Mouse (Mus musculus): Measurements from ENCODE around the gene Timm9.

Gene Timm9

DNA sequence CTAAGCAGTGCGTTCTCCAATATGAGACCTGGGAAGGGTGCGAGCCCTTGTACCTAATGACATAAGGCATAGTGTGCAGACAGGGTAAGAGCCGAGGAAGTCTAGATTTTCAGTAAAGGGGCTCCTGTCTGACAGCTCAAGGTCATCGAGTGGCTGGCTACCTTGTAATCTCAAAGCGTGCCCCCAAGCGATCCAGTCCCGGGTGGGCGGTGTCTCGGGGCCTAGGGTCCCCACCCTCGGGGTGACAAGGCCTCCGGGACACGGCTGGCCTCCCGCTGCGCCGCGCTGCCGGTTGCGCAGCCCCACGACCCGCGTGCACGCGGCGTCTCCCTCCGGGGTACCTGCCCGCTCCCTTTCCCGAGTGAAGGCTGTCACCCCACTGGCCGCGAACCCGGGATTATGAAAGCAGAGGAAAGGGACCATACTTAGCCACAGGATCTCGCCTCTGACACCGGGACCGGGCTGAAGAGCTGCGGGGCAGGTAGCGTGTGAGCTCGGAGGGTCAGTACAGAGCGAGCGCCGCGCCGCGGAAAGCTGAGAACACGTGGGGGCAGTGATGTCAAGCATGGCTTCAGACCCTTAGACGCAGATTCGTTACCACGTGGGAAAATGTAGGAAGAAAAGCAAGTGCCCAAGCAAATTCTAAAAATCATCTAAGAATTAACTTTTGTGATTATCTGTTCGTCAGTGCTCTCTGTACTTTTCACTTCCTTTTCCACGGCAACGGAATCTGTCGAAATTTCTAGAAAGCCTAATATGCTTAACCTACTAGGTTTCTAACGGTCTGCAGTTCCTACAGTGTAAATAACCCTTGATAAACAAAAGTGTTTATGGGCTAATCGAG is at the start of gene Timm9, which contains the start of gene 2700049A03Rik:
Timm9 (minus strand) TSS at position 555 of the 844 bp plus-strand sequence.
2700049A03Rik (plus strand) TSS at position 719 of the 844 bp plus-strand sequence.
- DNase-seq (ENCODE audit: low read depth): peak; percentile 86

DNA sequence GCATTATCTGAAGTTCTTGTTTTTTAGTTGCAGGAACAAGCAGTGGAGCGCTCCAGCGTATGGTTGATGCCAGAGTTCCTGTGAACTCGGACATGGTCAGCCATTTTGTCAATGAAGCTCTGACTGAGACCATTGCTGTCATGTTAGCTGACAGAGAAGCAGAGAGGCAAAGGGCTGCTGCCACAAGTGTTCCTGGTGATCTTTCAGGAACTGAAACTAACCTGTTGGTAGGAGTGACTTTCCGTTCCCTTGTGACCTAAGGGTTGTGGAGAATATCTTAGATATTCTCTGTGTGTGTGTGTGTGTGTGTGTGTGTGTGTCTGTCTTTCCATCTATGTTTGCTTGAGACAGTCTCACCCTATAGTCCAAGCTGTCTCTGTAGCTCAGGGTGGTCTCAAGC is 47.9 kb upstream of the Timm9 start:
- no peak for DNase-seq (ENCODE audit: low read depth)

DNA sequence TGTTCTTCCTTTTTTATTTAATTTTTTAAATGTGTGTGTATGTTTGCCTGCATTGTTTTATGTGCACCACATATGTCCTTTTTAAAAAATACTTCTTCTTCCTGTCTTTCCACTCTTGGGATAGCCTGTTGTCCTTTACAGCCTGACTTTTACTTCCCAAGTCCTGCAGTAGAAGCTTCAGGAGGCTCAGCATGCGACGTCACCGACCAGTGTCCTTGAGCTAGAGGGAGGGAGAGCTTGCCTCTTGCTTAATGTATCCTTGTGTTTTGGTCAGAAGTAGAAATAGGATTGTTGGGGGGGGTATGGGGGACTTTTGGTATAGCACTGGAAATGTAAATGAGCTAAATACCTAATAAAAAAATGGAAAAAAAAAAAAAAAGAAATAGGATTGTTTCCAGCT is 47.3 kb upstream of the Timm9 start:
- DNase-seq (ENCODE audit: low read depth): no peak

DNA sequence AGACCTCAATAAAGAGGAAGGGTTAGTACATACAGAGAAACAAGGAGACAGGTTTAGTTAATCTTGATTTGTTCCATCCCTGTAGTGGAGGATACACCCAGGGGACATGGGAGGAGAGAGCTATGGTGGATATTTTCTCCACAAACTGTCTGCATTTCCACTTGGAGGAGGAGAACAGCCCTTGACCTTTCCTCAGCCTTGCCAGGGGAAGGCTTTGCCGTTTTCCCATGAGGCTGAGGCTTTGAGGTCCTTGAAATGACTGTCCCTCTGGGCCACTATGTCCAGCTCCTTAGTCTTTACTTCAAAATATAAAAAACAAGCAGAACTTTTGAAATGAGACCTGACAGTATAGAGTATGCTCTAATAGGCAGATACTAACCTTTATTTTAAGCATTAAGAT is 33.4 kb upstream of the Timm9 start:
- no peak for DNase-seq (ENCODE audit: low read depth)

DNA sequence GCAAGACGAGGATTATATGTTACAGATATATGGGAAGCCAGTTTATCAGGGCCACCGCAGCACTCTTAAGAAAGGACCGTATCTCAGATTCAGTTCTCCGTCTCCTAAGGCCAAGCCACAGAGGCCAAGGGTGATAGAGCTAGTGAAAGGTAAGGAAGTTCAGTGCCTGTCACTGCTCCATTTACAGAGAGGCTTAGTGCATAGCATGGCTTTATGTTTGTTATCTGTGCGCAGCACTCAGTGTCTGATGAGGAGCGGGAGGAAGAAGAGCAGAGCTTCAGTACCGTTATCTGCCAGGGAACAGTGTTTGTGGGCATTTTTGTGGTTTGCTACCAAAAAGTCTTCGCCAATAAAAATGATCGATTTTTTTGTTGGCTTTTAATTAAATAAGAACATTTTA is 27.9 kb upstream of the Timm9 start:
- DNase-seq (ENCODE audit: low read depth): no peak

DNA sequence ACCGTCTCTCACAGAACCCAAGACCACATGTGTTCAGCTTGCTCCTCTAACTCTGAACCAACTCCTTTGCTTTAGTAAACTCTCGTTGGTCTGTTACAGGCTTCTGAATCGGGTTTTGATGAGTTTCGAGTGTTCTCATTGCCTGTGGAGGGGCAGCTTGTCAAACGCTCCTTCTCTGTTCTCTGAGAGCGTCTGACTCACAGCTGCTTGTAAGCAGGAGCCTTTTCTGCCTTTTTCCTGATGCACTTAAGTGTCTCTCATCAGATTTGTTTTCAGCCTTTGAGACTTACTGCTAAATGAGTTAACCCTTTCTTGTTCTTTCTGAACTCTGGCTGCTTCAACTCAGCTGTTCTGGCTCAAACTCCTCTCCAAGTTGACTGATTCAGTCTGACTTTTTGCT is 21.5 kb upstream of the Timm9 start:
- DNase-seq (ENCODE audit: low read depth): no peak

DNA sequence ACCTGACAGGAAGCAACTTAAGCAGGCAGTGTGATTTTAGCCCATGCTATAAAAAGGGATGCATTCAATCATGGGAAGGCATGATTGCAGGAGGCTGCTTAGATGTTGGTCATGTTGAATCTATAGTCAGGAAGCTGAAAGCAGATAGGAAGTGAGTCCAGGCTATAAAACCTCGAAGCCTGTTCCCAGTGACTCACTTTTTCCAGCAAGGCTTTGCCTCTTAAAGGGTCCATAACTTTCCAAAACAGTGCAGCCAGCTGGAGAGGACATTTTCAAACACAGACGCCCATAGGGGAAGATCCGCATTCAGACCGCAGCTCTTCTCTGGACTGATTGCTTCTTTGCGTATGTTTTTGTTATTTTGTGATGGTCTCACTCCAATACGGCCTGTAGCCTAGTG is 18.5 kb upstream of the Timm9 start:
- DNase-seq (ENCODE audit: low read depth): peak; percentile 19

DNA sequence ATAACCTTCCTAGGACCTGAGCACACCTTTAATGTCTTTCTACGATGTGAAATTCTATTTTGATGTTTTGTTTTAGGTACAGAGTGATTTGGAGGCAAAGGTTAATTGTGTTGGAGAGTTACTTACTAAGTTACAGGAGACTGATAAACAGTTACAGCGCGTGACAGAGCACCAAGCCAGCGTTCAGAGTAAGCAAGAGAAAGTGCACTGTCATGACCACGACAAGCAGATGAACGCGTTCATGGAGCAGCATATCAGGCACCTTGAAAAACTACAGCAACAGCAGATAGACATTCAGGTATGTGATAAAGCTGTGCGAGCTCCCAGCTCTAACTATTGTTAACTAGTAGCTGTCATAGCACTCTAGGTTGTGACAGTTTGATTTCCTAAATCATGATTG is 13.7 kb upstream of the Timm9 start:
- DNase-seq (ENCODE audit: low read depth): no peak

DNA sequence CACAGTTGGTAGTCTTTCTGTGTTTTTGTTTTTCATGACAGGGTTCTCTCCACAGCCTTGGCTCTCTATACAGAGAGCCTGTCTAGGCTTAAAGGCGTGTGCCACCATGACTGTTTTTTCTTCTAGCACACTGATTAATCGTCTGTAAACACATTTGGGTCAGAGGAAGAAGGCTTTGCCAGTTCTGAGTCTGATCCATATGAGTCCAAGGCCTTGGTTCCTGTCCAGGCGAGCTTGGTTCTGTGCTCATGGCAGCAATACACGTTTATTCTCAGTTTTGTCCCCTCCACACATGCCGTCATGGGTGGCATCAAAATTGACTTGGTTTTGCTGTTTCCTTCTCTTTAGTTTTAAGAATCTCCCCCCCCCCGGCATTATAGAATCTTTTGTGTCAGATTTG is 13.0 kb upstream of the Timm9 start:
- no peak for DNase-seq (ENCODE audit: low read depth)

DNA sequence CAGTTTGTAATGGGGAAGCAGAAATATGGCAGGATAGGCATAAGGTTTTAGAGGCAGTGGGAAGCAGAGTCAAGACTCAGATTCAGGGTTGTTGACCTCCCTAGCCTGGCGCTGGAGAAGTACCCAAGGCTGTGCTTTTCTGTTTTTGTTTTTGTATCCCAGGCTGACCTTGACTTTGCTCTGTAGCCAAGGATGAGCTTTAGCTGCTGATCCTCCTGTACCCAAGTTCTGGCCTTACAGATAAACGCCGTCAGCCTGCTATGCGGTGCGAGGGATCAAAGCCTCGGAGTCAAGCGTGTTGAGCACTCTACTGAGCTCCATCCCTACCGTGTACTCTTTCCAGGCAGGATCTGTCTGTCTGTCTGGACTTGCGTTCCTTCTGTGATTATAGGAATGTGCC is 12.3 kb upstream of the Timm9 start:
- no peak for DNase-seq (ENCODE audit: low read depth)

DNA sequence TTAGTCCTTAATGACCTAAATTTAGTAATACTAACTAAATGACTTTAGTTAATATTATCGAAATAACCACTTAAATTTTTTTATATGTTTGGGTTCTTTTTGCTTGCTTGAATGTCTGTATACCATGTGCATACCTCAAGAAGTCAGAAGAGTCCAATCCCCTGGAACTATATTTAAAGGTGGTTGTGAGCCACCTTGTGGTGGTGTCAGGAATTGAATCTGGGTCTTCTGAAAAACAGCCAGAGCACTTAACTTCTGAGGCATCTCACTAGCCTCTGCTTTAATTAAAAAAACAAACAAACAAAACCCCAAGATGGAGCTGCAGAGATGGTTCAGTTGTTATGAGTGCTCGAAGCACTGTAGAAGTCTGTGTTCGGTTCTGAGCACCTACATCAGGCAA is 11.2 kb upstream of the Timm9 start:
- peak; percentile 75 for DNase-seq (ENCODE audit: low read depth)

DNA sequence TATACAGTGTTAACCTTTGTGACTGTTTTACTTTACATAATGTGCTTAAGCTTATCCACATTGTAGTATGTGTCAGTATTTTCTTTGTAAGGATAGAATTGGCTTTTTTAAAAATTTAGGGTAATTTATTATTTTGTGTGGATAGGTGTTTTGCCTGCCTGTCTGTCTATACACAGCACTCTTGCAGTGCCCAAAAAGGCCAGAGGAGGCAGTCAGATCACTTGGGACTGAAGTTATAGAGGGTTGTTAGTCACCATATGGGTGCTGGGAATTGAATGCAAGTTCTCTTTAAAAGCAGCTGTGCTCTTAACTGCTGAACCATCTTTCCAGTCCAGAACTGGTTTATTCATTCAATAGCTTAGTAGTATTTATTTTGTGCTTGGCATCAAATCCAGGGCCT is 4.7 kb upstream of the Timm9 start:
- DNase-seq (ENCODE audit: low read depth): peak; percentile 12

DNA sequence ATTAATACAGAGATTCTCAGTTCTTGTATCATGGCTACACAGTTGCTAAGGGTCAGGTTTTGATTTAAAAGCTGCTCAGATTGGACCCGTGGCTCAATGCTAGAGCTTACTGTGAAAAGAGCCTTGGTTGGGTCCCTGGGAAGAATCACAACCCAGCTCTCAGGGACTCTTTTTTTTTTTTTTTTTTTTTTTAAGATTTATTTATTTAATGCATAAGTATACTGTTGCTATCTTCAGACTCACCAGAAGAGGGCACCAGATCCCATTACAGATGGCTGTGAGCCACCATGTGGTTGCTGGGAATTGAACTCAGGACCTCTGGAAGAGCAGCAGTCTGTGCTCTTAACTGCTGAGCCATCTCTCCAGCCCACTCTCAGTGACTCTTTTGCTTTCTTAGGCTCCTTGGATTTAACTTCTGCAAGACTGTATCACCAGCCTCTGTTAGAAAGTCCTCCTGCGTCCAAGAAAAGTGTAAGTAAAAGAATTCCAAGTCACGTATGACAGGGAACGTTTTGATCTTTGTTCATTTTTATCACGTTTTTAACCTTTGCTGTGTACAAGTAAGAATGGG is 2.9 kb upstream of the Timm9 start:
- no peak for DNase-seq (ENCODE audit: low read depth)

DNA sequence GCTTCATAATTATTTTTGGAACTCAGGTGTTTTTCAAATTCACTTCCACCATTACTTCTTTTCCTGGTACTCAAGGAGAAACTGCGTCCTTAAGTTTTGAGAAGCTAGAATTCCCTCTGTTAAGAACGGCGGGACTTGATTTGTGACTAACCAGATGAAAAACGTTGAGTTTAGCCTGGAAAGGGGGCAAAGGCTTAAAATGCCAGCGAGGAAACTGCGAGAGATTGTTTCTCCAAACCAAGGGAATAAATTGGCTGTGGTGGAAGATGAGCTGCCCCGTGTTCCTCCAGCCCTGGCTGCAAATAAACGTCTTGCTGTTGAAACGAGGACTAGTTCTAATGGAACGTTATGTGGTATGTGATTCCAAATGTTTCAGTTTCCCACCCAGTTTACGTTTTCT is 1.2 kb upstream of the Timm9 start:
- no peak for DNase-seq (ENCODE audit: low read depth)

DNA sequence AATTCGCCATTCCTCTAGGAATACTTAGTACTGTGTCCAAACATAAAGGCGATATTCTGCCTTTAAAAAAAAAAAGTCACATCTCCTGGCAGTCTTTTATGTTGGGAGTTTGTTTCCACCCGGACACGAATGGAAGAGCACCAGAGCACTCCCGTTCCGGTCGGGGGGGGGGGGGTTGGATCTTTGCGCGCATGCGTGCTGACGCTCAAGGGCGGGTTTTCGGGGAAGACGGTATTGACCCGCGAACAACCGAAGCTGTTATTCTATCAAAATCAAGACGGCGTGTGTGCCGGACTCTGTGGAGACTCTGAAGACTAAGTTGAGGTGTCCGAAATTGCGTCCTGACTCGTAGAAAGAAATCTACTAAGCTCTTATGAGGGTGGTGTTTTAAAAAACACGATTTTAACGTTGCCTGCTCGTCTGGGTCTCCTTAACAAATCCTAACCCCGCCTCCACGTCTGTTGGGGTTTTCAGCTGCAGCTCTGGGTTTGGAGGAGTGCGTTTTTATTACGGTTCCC is 549 bp upstream of the Timm9 start:
- DNase-seq (ENCODE audit: low read depth): peak; percentile 96

DNA sequence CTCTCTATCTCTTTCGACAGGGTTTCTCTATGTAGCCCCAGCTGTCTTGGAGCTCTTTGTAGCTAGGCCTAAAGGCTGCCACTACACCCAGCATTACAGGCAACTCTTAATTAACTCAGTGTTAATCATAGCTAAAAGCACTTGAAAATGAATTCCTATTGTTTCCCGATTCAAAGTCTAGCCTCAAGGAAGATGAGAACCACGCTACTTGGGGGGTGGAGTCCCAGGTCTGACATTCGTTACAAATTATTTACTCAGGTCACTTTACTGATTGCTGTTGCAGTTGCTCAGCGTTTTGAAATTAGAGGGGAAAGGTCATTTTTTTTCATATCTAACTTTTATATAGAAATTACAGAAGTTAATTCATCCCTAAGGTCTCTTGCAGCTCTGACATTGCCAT is 903 bp downstream of the Timm9 start:
- DNase-seq (ENCODE audit: low read depth): no peak

DNA sequence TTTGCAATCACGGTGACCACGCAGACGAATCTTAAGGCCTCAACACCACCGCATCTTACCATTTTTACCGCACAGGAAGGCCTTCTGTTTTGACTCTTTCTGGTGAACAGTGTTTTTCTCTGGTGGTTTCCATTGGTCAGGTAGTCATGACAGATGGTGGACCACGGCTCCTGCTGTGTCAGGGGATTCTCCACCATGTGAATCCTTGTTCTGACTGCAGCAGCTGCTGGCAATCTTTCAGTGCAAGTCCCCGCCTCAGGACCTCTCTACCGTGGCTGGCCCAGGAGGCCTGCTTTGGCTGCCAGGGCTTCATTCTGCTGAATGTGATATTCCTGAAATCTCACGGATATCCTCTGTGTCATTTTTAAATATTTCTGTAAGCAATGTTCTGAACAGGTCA is 13.2 kb downstream of the Timm9 start:
- no peak for DNase-seq (ENCODE audit: low read depth)

DNA sequence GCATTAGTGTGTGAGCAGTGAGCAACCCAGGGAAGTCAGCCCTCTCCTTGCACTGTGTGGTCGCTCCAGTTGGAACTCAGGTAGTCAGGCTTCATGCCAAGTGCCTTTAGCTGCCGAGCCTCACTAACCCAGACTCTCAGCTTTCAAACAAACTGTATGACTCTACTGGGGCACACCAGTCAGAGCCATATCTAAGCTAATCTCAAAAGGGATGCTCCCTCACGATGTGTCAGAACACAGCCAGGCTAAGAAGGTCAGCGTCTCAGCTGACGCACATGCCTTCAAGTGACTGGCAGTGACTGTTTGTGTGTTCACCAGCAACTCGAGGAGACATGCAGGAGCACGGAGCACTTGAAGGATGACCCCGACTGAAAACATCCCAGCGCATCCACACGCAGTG is 13.8 kb downstream of the Timm9 start:
- no peak for DNase-seq (ENCODE audit: low read depth)

DNA sequence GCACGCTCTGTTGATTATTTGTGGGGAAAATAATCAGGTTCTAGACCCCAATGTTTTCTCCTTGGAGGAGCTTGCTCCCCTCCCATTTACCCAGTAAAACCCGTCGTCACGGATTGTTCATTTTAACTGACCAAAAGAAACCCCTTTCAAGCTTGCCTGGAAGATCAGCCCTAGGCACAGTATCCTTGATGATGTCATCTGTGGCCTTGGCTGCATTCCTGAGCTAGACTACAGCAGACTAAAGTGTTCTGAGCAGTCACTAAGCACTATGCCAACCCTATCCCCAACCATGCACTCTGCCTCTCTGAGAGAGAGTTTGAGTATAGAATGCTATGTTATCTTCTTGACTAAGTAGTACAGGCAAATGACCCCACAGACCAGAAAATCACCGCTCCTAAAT is 20.1 kb downstream of the Timm9 start:
- peak; percentile 54 for DNase-seq (ENCODE audit: low read depth)

DNA sequence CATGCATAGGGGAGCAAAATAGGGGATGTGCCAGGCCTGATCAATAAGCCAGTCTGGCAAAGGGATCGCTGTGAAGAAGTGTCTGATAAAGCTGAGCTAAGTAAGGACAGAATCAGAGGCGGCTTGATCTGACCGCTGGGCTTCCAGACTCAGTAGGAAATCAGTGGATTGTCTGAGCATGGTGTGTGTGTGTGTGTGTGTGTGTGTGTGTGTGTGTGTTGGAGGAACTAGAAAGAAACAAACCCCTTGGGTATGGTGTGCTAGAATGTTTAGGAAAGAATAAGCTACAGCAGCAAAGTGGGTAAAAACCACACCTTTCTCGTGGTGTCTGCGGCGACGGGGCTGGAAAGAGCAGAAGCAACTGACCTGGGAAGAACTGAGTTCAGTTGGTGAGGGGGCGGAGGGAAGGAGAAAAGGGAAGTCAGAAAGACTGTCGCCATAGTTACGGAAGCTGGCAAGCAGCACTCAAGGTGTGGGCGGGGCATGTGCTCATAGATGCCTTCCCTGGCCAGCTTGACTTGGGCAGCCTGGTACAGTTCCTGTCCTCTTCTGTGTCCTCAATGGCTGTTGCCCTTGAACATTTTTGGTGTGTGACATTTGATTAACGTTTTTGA is 22.7 kb downstream of the Timm9 start:
- DNase-seq (ENCODE audit: low read depth): no peak

DNA sequence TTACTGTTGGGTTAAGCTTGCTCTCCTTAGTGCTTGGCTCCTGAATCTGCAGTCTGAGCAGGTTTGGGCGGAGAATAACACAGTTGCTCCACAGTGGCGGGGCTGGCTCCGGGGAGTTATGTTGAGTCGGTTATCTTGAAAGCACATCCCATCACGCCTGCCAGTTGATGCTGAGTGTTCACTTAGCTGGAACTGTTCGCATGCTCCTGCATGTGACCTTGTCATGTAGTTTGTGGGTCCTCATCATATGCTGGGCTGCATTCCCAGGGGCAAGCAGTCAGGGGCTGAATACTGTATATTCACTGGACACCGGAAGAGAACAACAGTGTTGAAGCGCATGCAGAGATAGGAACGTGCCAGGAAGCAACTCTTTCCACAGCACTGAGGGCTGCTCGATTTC is 23.4 kb downstream of the Timm9 start:
- DNase-seq (ENCODE audit: low read depth): no peak

DNA sequence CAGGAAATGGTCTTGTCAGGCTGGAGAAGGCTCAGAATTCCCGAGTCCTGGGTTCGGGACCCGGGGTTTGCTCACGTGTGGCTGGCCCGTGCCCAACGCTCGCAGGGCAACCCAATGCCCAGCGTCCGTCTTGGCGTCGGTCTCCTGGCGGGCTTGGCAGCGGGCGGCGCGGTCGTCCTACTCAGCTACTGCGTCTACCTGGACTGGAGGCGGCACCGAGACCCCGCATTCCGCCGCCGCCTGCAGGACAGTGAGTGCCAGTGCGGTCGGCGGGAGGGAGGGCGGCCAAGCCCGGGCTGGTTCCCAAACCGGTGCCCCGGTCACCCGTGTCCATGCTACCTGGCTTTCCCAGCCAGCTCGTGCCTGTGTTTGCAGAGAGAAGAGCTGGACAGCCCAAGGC is 25.2 kb downstream of the Timm9 start, which contains the start of gene Tomm20l:
Tomm20l (plus strand) TSS at position 98 of the 400 bp plus-strand sequence.
- no peak for DNase-seq (ENCODE audit: low read depth)

DNA sequence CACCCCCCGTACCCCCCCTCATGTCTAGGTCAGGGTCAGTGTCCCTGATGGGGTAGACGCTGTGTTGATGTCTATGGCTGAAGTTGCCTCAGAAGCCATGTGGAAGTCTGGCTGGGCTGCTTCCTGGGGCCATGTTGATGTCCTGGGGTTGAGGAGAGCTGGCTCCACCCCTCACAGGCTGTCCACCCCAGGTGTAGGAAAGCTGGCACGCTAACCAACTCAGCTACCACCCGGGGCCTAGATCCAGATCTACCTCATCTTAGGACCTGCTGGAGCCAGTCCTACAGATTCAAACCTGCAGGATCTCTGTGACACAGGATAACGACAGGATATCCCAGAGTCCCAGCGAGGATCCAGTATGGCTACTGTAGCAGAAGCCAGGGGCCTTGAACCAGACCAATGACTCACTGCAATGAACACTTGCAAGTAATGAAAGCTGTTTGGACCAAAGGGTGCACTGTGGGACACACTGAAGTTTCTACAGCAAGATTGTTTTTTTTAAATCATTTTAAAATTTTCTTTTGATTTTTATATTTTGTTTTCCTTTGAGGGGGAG is 29.2 kb downstream of the Timm9 start:
- no peak for DNase-seq (ENCODE audit: low read depth)
